Comparison of ENCODE assay signal across 26 mouse cellular contexts in the genomic region with DNA sequence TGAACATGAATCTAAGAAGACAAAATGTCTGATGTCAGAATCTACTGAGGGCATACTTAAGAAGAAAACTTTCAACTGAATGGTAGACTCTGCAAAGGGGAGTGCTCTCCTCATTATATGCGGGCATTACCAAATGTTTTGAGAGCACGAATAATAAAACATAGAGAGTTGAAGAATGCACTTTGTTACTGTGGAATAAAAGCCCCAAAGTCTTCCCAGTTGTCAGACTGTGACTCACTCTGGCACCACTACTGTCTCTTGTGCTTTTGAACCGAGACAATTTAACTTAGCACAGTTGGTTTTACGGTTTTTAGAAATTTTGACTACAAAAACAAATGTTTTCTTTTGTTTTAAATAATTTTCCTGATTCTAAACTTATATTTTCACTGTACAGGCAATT.
"Had no signal": no experiment of that assay in that cellular context is flagged by ENCODE, and none has a peak within 500 bp of the region (broad histone marks: within the 10 kb centered on the region; RNA-seq: fewer than 3 reads in every experiment).

No protein-coding gene starts in this region.

- ATAC-seq: inflammation-experienced regulatory T-cells, adult 6 months; intestine, embryonic 15.5 days; intestine, postnatal 0 days had no signal

- H3K27ac ChIP-seq: heart, adult 2 months; heart, embryonic 13.5 days; heart, embryonic 15.5 days; hindbrain, embryonic 13.5 days; hindbrain, embryonic 15.5 days; intestine, embryonic 15.5 days; left cerebral cortex, adult 2 months; limb, embryonic 10.5 days; limb, embryonic 12.5 days; liver, embryonic 13.5 days; liver, embryonic 15.5 days had no signal

- H3K27me3 ChIP-seq: heart, embryonic 13.5 days; heart, embryonic 15.5 days; hindbrain, embryonic 13.5 days; hindbrain, embryonic 15.5 days; intestine, embryonic 15.5 days; limb, embryonic 12.5 days; liver, embryonic 13.5 days; liver, embryonic 15.5 days had no signal

- H3K9me3 ChIP-seq: heart, embryonic 13.5 days; heart, embryonic 15.5 days; hindbrain, embryonic 13.5 days; hindbrain, embryonic 15.5 days; intestine, embryonic 15.5 days; limb, embryonic 10.5 days; limb, embryonic 12.5 days; liver, embryonic 13.5 days; liver, embryonic 15.5 days had no signal

- H3K4me2 ChIP-seq: heart, embryonic 11.5 days; heart, embryonic 13.5 days; heart, embryonic 15.5 days; hindbrain, embryonic 13.5 days; hindbrain, embryonic 15.5 days; intestine, embryonic 15.5 days; limb, embryonic 12.5 days; liver, embryonic 11.5 days; liver, embryonic 13.5 days; liver, embryonic 15.5 days had no signal

- H3K36me3 ChIP-seq: heart, embryonic 13.5 days; heart, embryonic 15.5 days; hindbrain, embryonic 13.5 days; hindbrain, embryonic 15.5 days; intestine, embryonic 15.5 days; limb, embryonic 10.5 days; limb, embryonic 12.5 days; liver, embryonic 13.5 days; liver, embryonic 15.5 days had no signal

- H3K4me1 ChIP-seq: heart, embryonic 13.5 days; heart, embryonic 15.5 days; hindbrain, embryonic 13.5 days; hindbrain, embryonic 15.5 days; intestine, embryonic 15.5 days; limb, embryonic 10.5 days; limb, embryonic 12.5 days; liver, embryonic 13.5 days; liver, embryonic 15.5 days had no signal

- H3K9ac ChIP-seq: heart, embryonic 13.5 days; heart, embryonic 15.5 days; hindbrain, embryonic 13.5 days; hindbrain, embryonic 15.5 days; intestine, embryonic 15.5 days; limb, embryonic 12.5 days; liver, embryonic 13.5 days; liver, embryonic 15.5 days had no signal

- DNase-seq: gastrocnemius, postnatal 14 days; gastrocnemius, postnatal 36 days; heart, adult 11 months; heart, adult 2 months; heart, postnatal 14 days; heart, postnatal 36 days; kidney, adult 18-20 months; kidney, adult 8-10 months; kidney, postnatal 10 days; kidney, postnatal 25 days; kidney, postnatal 4 days; liver; liver, embryonic 13.5 days had no signal

- H3K4me3 ChIP-seq: heart, adult 2 months; heart, embryonic 13.5 days; heart, embryonic 15.5 days; hindbrain, embryonic 13.5 days; hindbrain, embryonic 15.5 days; intestine, embryonic 15.5 days; left cerebral cortex, adult 2 months; limb, embryonic 10.5 days; limb, embryonic 12.5 days; liver, embryonic 13.5 days; liver, embryonic 15.5 days had no signal
